Mouse (Mus musculus) neutrophil, adult 5-6 weeks (primary cell): ENCODE data around the gene Arpc1b. TPM values are rescaled to one million over a fixed set of nuclear protein-coding genes. Genes with fewer than 3 reads are reported as not detected.

Source experiments
- ATAC-seq: fragments of 151-379, 151-347 bp; 2 replicates; pipeline ENCODE4 v1.8.0; 2017; ENCODE audit warnings: mild to moderate bottlenecking, moderate TSS enrichment; ENCODE audit not compliant: insufficient number of reproducible peaks, poor library complexity, low FRiP score, severe bottlenecking; ENCODE audit errors: extremely low read depth
- total RNA-seq: library from RNA; stranded (forward); fragments of 200-1000 nt; gene quantifications from 2 replicates; pipeline ENCODE4 v1.2.3, GENCODE M21; 2017

Gene Arpc1b
- total RNA-seq, 1 experiment from 2014 or later: 552 TPM

- ATAC-seq: peak; percentile 86
Observed at GRCm38 (mm10) chr5:145139571-145140519, 25.8 kb downstream of the Arpc1b start, which contains the start of the genes Pdap1 and Bud31. TSS of gene Pdap1 (minus strand) at chr5:145140238. TSS of gene Bud31 (plus strand) at chr5:145140362.

- no peak for ATAC-seq
Observed at GRCm38 (mm10) chr5:145140611-145141010, 26.6 kb downstream of the Arpc1b start.

GRCm38 (mm10) chr5:145147748-145148147, 33.7 kb downstream of the Arpc1b start:
- ATAC-seq: no peak

GRCm38 (mm10) chr5:145149294-145149693, 35.3 kb downstream of the Arpc1b start:
- ATAC-seq: no peak

- ATAC-seq: no peak
Observed at GRCm38 (mm10) chr5:145152690-145153089, 38.7 kb downstream of the Arpc1b start.

GRCm38 (mm10) chr5:145161361-145161760, 47.3 kb downstream of the Arpc1b start:
- no peak for ATAC-seq

GRCm38 (mm10) chr5:145164710-145165109, 50.7 kb downstream of the Arpc1b start:
- ATAC-seq: no peak

GRCm38 (mm10) chr5:145165184-145165583, 51.2 kb downstream of the Arpc1b start:
- no peak for ATAC-seq

GRCm38 (mm10) chr5:145166536-145167305, 52.7 kb downstream of the Arpc1b start, which contains the start of the genes Ptcd1 and Cpsf4:
TSS of gene Ptcd1 (minus strand) at chr5:145167108.
TSS of gene Cpsf4 (plus strand) at chr5:145167213.
- ATAC-seq: peak; percentile 94

- ATAC-seq: no peak
Observed at GRCm38 (mm10) chr5:145167306-145167661, 53.3 kb downstream of the Arpc1b start.

- no peak for ATAC-seq
Observed at GRCm38 (mm10) chr5:145178461-145178980, 64.5 kb downstream of the Arpc1b start.

Other genes starting within 250 kb of the Arpc1b start
- gene Smurf1, start 148.4 kb upstream of the Arpc1b start, total RNA-seq: 14.4 and 19.2 TPM in 2 replicates
- gene Gm4871, start 81.5 kb upstream of the Arpc1b start, total RNA-seq: not detected in 2 replicates
- not detected in 2 replicates for gene 1700018F24Rik, start 71.2 kb upstream of the Arpc1b start, total RNA-seq
- 71.2 and 79.7 TPM in 2 replicates for gene Arpc1a, start 30.4 kb upstream of the Arpc1b start, total RNA-seq
- not detected in 2 replicates for gene Kpna7, start 30.2 kb upstream of the Arpc1b start, total RNA-seq
- gene Pdap1, start 26.0 kb downstream of the Arpc1b start, total RNA-seq: 73.3 and 79.9 TPM in 2 replicates
- 170 and 185 TPM in 2 replicates for gene Bud31, start 26.1 kb downstream of the Arpc1b start, total RNA-seq
- 20.3 and 20.8 TPM in 2 replicates for gene Ptcd1, start 52.9 kb downstream of the Arpc1b start, total RNA-seq
- 31.9 and 36.5 TPM in 2 replicates for gene Cpsf4, start 53.0 kb downstream of the Arpc1b start, total RNA-seq
- 71.6 and 81.6 TPM in 2 replicates for gene Atp5j2, start 77.8 kb downstream of the Arpc1b start, total RNA-seq
- 39.6 and 44.0 TPM in 2 replicates for gene Zkscan14, start 87.7 kb downstream of the Arpc1b start, total RNA-seq
- gene Zkscan5, start 90.3 kb downstream of the Arpc1b start, total RNA-seq: 6.6 and 8.5 TPM in 2 replicates
- 33.1 and 35.4 TPM in 2 replicates for gene Zfp655, start 117.5 kb downstream of the Arpc1b start, total RNA-seq
- gene Zscan25, start 166.3 kb downstream of the Arpc1b start, total RNA-seq: 9.3 and 10.5 TPM in 2 replicates
- not detected in 2 replicates for gene Cyp3a57, start 231.1 kb downstream of the Arpc1b start, total RNA-seq